Mouse (Mus musculus): Measurements from ENCODE around the gene Diaph3. TPM values are rescaled to one million over a fixed set of nuclear protein-coding genes. Genes with fewer than 3 reads are reported as not detected.
"Not testable (repeated sequence)": the region's sequence is repeated elsewhere in the genome, so short reads cannot be mapped to it uniquely, and the experiment has no call there.

The Diaph3 gene
- total RNA-seq, 2 experiments from 2014 or later = 6.8 to 7.6 TPM

- no peak for DNase-seq (ENCODE audit: low spot score in 2 of 2)
Measured at GRCm38 (mm10) chr14:86744523-86744922, 396.5 kb downstream of the Diaph3 start.

DNA sequence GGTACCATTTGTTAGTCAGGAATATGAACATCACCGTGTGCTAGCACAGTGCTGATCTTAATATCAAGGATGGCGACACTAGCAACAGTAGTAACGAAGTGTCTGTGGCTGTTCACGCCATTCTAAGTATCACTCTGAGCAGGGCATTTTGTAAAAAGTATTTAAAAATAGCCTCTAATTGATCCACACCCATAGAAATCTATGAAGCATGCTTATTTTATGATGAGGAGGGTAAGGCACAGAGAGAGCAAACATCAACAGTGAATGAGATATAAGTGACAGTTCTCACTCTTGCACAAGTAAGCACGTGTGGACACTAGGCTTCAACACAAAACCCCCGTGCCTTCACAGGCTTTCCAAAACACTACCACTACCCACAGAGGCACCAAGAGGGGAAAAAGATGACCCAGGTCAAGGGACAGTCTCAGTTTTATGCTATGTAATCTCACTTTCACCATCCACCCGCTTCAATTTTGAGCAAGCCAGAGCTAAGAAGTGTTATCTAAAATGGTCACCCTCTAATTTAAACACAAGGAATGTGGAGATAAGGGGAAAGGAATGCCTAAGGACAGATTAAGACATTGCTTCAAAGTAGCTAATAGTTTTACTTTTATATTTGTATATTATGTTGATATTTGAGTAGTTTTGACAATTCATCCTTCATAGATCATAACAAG, 399.0 kb downstream of the Diaph3 start:
- no peak for DNase-seq (ENCODE audit: low spot score in 2 of 2)

- DNase-seq (ENCODE audit: low spot score in 2 of 2) = no peak
Measured at GRCm38 (mm10) chr14:86738916-86739315, 402.1 kb downstream of the Diaph3 start.

GRCm38 (mm10) chr14:86736646-86737045, 404.4 kb downstream of the Diaph3 start:
- no peak for DNase-seq (ENCODE audit: low spot score in 2 of 2)

- no peak for DNase-seq (ENCODE audit: low spot score in 2 of 2)
Measured at GRCm38 (mm10) chr14:86731300-86731699, 409.7 kb downstream of the Diaph3 start.

GRCm38 (mm10) chr14:86729617-86730098, 411.4 kb downstream of the Diaph3 start:
- peak in 1 of 2 experiments; percentile 45 for DNase-seq (ENCODE audit: low spot score in 2 of 2)

DNA sequence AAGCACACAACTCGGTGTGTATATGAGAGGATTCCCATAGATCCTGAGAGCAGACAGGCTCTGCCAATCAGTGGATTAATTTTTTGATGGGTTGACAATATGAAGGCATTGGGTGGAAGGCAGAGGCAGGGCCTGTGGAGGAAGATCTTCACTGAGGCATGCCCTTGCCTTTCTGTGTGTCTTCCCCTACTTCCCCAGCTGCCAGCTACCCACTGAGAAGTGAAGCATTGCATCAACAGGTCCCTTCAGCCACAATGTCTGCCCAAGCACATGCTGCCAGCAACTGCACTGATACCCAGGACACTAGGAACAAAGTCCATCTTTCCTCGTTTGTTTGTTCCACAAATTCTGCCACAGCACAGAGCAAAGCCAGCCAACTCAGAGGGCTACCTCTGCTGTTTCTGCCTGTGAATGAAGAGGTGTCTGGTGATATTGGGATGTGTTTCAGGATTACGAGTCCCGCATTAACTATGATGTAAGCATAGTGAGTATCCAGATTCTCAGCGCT, 413.4 kb downstream of the Diaph3 start:
- no peak for DNase-seq (ENCODE audit: low spot score in 2 of 2)

GRCm38 (mm10) chr14:86721768-86722167, 419.3 kb downstream of the Diaph3 start:
- no peak for DNase-seq (ENCODE audit: low spot score in 2 of 2)

DNA sequence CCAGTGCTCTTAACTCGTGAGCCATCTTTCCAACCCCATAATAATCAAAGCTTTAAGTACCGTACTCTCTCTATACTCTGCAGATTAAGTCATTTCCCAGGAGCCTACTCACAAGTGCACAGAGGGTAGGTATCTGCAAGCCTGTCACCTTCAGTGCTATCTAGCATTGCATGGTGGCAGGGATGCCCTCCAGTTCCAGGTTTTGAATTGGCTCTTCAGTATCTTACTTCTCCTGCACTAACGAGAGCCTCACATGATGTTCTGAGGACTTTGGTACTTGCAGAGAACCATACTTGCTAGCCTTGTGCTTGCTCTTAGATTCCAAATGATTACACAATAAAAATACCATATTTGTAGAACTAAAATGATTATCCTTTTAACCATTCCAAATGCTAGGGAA, 420.0 kb downstream of the Diaph3 start:
- DNase-seq (ENCODE audit: low spot score in 2 of 2) = no peak

DNA sequence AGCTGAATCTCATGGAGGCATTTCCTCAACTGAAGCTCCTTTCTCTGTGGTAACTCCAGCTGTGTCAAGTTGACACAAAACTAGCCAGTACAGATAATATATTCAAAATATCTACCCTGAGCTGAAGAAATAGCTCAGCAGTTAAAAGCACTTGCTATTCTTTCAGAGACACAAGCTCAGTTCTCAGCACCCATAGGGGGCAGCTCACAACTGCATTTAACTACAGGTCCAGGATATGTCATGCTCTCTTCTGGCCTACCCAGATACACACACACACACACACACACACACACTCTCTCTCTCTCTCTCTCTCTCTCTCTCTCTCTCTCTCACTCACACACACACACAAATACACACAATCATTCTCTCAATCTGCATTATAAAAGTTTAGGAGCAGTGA, 420.6 kb downstream of the Diaph3 start:
- not testable (repeated sequence) for DNase-seq (ENCODE audit: low spot score in 2 of 2)

GRCm38 (mm10) chr14:86714088-86714690, 426.8 kb downstream of the Diaph3 start:
- DNase-seq (ENCODE audit: low spot score in 2 of 2) = no peak

GRCm38 (mm10) chr14:86704080-86704479, 437.0 kb downstream of the Diaph3 start:
- no peak for DNase-seq (ENCODE audit: low spot score in 2 of 2)

- DNase-seq (ENCODE audit: low spot score in 2 of 2) = no peak
Measured at GRCm38 (mm10) chr14:86701145-86701544, 439.9 kb downstream of the Diaph3 start.

GRCm38 (mm10) chr14:86697887-86698286, 443.1 kb downstream of the Diaph3 start:
- no peak for DNase-seq (ENCODE audit: low spot score in 2 of 2)

GRCm38 (mm10) chr14:86692714-86693113, 448.3 kb downstream of the Diaph3 start:
- no peak for DNase-seq (ENCODE audit: low spot score in 2 of 2)

DNA sequence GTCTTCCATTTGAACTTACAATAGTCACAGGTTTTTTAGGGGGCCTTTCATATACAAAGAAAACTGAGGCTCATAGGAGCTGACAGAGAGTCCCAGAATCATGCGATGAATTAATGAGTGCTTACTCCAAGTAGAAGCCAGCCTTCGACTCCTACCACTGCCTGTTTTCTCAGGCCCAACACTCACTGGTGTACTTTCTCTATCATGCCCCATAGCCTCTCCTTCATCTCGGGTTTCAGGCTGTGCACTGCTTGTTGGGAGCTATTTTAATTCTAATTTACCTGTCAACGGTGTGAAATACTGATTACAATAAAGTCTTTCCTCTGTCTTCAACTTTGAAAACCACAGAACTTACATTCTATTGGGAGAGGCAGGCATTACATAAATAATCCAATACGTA, 449.7 kb downstream of the Diaph3 start:
- DNase-seq (ENCODE audit: low spot score in 2 of 2) = no peak

GRCm38 (mm10) chr14:86684585-86685503, 456.2 kb downstream of the Diaph3 start:
- DNase-seq (ENCODE audit: low spot score in 2 of 2) = no peak

GRCm38 (mm10) chr14:86681951-86682350, 459.1 kb downstream of the Diaph3 start:
- DNase-seq (ENCODE audit: low spot score in 2 of 2) = no peak

- DNase-seq (ENCODE audit: low spot score in 2 of 2) = no peak
Measured at GRCm38 (mm10) chr14:86678992-86679391, 462.0 kb downstream of the Diaph3 start.

GRCm38 (mm10) chr14:86678179-86678780, 462.8 kb downstream of the Diaph3 start:
- no peak for DNase-seq (ENCODE audit: low spot score in 2 of 2)

DNA sequence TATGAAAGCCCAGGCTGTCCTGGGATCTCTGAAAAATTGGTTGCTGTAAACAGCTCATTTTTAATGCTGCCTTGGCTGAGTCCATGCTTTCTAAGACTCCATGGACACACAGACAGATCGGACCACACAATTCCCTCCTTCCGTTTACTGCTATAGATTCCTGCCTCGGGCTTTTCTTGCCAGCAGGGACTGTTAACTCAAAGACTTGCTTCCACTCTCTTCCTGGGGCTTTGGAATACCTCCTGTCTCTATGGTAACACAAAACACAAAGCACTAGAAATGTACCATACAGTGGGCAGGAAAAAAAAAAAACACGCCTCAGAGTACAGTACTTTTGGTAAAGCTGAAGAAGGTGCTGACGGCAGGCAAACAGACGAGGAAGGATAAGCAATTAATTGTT, 464.0 kb downstream of the Diaph3 start:
- no peak for DNase-seq (ENCODE audit: low spot score in 2 of 2)
